Mouse (Mus musculus) spleen, adult 12 weeks (tissue): ENCODE data around the gene Sf3b1.
"Not testable (repeated sequence)": the region's sequence is repeated elsewhere in the genome, so short reads cannot be mapped to it uniquely, and the experiment has no call there.

Experiments
- DNase-seq: peaks from one replicate; pipeline ENCODE4 v3.0.0; 2022; ENCODE audit warnings: low spot score

Sf3b1 gene

DNA sequence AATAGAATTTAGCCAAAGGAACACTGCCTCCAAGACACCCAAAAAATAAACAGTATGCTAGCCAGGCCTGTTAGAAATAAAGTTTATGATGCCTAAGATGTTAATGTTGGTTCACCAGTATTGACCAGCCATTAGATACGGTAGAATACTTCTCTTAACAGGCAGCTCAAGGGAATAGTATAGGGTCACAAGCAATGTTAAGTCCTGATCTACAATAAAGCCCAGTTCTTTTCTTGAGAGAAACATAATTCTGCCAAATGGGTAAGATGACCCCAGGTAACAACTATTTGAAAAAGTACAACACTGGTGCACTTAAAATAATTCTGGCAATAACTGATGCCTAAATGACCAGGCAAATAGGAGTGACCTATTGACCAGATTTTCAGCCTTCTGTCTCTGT lies 685 bp upstream of the Sf3b1 start:
- DNase-seq: no peak

DNA sequence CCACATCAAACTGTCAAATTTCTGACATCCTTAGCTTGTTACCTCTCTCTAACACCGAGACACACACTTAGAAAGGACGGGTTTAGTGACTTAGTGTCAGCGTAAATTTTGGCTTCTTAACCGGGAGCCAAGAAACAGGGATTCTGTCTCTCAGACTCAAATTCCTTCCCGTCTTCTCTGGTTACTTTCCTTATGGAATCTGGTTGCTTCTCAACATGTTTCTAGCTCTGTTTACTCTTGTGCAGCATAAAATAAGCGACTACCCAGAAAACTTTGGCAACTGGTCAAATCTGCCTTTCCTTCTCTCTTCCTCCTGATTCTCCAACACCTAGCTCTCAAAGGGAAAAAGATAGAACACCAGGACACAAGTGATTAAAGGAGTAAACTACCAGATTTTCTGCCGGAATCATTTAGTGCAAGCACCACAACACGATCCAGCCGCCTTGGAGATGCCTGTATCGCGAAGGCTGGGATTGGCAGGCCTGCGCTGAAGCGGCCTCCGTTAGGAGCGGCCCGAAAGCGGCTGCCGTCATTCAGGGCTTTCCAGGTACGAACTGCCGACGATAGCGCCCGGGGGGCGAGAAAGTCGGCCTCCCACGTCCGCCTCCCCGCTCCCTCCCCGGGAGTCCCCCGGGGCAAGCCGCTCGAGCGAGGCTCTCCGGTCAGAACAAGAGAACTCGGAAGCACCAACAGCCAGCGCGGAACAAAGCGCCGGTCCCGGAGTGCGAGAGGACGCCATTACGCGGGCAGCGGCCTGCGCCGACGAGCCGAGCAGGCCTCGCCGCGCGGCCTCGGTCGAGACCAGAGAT lies 633 bp downstream of the Sf3b1 start:
- DNase-seq: no peak

DNA sequence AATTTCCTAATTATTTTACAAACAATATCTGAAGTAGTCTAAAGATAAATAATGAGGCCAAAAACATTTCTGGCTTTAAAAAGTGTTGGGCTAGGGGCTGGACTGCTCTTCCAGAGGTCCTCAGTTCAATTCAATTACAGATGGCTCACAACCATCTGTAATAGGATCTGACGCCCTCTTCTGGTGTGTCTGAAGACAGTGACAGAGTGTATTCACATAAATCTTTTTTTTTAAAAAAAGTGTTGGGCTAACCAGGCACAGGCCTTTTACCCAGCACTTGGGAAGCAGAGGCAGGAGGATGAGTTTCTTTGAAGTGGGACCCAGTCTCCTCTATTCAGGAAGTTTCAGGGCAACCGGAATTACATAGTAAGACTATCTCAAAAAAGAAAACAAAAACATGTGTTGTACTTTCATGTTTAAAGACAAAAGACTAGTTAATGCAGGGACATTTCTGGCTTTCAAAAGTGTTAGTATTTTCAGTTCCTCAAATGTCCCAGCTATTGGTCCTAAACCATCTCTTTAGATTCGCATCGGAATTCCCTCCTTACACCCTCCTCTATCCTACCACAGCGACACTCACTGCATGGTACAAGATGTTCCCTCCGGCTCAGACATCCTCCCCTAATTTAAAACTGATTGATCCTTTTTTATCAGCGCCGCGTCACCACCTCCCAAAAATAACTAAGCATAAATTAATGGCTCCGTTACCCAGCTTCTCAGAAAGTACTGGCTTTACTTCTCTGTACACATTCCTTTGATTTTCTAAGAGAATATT lies 1.4 kb downstream of the Sf3b1 start:
- peak; percentile 18 for DNase-seq

GRCm38 (mm10) chr1:55021907-55022306 lies 5.4 kb downstream of the Sf3b1 start:
- no peak for DNase-seq

- DNase-seq: no peak
Measured at GRCm38 (mm10) chr1:55012513-55012912, 14.8 kb downstream of the Sf3b1 start.

GRCm38 (mm10) chr1:55008313-55008712 lies 19.0 kb downstream of the Sf3b1 start:
- not testable (repeated sequence) for DNase-seq

DNA sequence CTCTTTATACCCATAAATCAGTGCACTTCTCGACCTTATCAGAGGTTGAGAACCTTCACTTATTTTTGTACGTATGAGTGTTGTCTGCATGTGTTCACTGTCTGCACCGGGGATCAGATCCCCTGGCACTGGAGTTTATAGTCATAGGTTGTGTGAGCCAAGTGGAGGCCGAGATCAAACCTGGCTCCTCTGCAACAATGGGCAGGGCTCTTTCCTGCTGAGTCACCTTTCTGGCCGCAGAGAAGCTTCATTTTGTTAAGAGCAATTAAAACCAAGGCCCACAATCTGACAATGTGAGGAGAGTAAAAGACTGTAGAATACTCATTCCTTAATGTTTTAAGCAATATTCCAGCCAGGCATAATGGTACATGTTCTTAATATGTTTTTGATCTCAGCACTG lies 33.7 kb downstream of the Sf3b1 start:
- DNase-seq: no peak

DNA sequence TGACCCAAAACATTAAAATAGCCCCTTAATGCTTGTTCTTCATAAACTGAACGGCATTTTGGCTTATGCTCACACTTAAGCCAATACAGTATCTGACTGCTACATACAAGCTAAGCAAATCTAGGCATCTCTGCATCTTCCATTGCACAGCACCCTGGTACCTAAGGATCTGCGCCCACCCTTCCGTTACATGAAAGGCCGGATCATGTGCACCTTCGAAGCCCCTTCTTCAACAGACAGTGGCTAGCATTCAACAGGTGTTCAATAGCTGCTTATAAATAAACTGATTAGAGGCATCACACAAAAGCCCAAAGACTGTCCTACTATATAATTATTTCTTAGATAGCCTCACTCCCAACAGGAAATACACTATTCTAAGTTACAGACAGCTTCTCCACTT lies 41.0 kb downstream of the Sf3b1 start:
- no peak for DNase-seq

- no peak for DNase-seq
Measured at GRCm38 (mm10) chr1:54985831-54986230, 41.5 kb downstream of the Sf3b1 start.

GRCm38 (mm10) chr1:54984154-54984553 lies 43.1 kb downstream of the Sf3b1 start:
- DNase-seq: no peak

- DNase-seq: no peak
Measured at GRCm38 (mm10) chr1:54983339-54983738, 43.9 kb downstream of the Sf3b1 start.

GRCm38 (mm10) chr1:54982636-54983035 lies 44.6 kb downstream of the Sf3b1 start:
- no peak for DNase-seq

DNA sequence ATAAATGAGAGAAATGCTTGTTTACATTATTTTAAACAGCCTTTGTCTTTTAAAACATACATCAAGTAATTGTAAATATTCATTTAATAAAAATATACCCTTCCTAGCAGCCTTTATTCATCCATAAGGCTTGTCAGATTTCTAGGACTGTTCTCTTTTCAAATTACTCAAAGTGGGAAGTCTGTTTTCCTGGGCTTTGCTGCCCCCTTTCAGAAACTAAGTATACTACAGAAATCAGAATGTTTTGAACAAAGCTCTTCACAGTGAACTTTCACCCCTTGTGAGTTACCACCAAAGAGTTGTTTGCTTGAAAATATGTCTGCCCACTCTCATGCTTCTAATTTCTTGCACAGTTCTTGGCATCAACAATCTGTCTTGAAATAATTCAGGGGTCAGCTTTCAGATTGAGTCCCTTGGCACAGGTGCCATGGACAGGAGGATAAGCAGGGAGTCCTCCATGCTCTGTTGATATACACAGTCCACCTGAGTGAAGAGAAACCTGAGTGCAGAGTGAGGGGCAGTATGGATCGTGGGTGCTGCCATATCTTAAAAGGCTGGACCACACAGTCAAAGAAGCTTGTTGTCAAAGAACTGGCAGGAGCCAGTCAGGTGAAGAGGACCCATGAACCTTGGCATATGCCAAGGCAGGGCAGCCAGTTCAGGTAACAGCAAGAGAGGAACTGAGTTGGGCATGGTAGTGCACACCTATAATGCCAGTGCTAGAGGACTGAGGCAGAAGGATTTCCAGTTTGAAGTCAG lies 47.9 kb downstream of the Sf3b1 start:
- no peak for DNase-seq

DNA sequence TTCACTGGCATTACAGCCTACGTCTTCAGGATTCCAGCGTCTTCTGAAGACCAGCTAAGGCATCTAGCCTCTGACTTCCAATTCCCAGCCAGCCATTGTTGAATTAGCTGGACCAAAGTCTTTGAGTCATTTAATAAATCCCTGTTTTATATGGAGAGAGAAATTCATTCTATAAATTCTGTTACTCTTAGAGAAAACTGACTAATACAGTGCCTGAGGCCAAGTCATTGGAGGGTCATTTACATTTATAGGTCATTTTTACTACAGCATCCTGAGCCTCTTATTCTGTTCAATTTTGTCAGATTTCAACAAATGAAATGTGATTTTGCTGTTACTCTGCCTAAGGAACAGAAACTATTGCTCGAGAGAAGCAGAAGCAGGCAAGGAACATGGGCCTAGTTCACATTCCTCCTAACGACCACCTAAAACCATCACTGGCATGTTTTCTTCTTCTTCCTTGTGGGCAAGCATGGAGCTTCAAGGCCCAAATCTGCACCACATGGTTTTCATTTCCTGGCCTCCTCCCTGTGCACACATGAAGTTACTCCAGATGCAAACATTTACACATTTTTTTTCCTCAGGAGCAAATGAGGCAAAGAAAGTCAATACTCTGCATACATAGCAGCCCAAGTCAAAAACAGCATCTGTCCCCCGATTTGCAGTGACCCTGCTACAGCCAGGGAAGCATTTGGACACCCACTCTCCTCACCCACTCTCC lies 55.4 kb downstream of the Sf3b1 start:
- no peak for DNase-seq

DNA sequence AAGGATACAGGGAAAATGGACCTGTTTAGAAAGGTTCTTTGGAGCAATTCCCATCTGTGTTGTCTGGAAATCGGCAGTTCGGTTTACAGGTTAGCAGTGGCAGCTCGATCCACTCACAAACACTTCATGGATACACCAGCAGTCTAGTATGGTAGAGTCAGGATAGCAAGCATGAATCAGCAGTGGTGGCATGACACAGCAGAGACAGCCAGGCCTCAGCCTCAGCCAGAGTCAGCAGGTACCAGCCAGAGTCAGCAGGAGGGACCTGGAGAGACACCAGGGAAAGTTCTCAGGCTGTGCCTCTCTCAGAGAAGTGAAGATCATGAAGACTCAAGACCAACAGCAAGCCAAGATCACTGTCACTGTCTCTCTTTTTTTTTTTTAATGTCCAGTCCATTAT lies 60.4 kb downstream of the Sf3b1 start:
- peak; percentile 18 for DNase-seq

DNA sequence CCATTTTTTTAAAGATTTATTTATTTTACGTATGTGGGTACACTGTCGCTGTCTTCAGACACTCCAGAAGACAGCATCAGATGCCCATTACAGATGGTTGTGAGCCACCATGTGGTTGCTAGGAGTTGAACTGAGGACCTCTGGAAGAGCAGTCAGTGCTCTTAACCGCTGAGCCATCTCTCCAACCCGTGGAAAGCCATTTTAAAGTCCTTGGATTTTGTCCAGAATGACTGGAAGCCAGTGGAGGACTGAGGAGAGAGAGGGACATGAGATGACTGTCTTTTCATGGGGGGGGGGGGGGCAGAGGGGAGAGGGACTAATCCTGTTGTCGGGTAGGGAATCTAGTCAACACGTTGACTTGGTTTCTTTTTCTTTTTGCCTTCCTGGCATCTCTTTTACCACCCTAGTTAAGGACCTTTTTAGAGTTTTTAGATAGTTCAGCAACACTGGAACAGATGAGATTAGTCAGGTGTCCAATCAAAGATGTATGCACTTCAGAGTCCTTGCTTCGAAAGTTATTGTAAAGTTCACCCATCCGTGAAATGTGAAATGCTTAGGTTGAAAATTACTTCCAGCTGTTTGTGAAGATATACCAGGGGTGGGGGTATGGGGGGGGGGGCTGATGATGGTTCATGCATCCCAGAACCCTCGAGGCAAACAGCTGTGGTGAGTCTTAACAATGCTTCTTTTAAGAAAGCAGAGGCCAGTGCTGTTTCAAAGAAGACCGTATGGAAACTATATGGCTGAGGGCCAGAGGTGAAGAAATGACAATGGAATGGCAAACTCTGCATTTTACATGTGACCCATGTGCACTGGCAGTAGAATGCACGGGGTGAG lies 61.9 kb downstream of the Sf3b1 start:
- no peak for DNase-seq

DNA sequence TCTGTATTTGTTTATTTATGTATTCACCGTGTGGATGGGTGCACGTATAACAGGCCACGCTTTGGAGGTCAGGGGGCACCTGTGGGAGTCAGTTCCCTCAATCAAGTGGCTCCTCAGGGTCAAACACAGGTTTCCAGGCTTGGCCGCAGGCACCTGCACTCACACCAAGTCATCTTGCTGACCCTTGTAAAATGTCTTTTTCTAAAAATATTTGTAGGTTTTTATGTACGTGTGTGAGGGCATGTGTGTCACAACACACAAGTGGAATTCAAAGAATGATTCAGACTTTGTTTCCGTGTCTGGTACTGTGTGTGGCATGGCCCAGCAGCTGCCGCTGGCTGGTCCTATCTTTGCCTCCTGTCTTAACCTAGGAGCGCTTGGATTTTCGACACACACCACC lies 65.6 kb downstream of the Sf3b1 start:
- no peak for DNase-seq

- no peak for DNase-seq
Measured at GRCm38 (mm10) chr1:54960613-54961165, 66.6 kb downstream of the Sf3b1 start.

GRCm38 (mm10) chr1:54958525-54958924 lies 68.8 kb downstream of the Sf3b1 start:
- no peak for DNase-seq

DNA sequence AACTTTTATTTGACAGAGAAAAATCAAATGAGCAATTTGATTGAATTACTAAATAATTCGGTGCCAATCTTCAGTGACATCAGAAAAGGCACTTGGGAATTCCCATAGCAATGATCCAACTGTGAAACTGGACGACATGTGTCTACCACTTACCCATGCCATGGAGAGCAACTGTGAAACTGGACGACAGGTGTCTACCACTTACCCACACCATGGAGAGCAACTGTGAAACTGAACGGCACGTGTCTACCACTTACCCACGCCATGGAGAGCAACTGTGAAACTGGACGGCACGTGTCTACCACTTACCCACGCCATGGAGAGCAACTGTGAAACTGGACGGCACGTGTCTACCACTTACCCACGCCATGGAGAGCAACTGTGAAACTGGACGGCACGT lies 70.3 kb downstream of the Sf3b1 start:
- not testable (repeated sequence) for DNase-seq

DNA sequence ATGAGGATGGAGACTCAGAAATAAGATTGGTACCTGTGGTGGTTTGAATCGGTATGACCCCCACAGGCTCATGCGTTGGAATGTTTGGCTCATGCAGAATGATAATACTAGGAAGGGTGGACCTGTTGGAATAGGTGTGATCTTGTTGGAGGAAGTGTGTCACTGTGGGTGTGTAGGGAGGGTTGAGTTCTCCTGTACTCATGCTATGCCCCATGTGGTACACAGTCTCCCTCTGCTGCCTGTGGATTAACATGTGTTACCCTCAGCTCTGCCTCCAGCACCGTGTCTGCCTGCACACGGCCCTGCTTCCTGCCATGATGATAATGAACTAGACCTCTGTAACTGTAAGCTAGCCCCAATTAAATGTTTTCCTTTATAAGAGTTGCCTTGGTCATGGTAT lies 72.4 kb downstream of the Sf3b1 start:
- DNase-seq: no peak
